ENCODE assay signal across 22 mouse cellular contexts in genomic region chr15:20639155-20639554, GRCm38 (mm10). TPM values are rescaled to one million over a fixed set of nuclear protein-coding genes. Genes with fewer than 3 reads are reported as not detected.
A peak's percentile ranks its signal among the peaks of the same experiment; 100 is the strongest.
DNase-seq lines count a peak whose midpoint lies in the region; ATAC-seq and TF ChIP-seq lines count a peak whose summit lies in the region.
"Had no signal": no experiment of that assay in that cellular context is flagged by ENCODE, and none has a peak within 500 bp of the region (broad histone marks: within the 10 kb centered on the region; RNA-seq: fewer than 3 reads in every experiment).

No protein-coding gene starts in this region.

- no peak overlapping the region for H3K4me2 ChIP-seq in midbrain, embryonic 14.5 days (ENCODE audit: low read length)
- no peak overlapping the region for H3K4me2 ChIP-seq in midbrain, embryonic 16.5 days (ENCODE audit: low read length)
- no peak overlapping the region for H3K4me2 ChIP-seq in hindbrain, postnatal 0 days (ENCODE audit: low read depth, low read length)
- H3K4me2 ChIP-seq: embryonic facial prominence, embryonic 12.5 days; forebrain, embryonic 12.5 days; heart, embryonic 13.5 days had no signal

- no peaks in the 10 kb centered on the region for H3K27me3 ChIP-seq in midbrain, embryonic 14.5 days (ENCODE audit: control insufficient read depth, insufficient read depth, low read length)
- no peaks in the 10 kb centered on the region for H3K27me3 ChIP-seq in midbrain, embryonic 16.5 days (ENCODE audit: control insufficient read depth, insufficient read depth, low read depth, low read length)
- H3K27me3 ChIP-seq in hindbrain, postnatal 0 days (ENCODE audit: insufficient read depth, low read length): no peaks in the 10 kb centered on the region
- H3K27me3 ChIP-seq: embryonic facial prominence, embryonic 12.5 days; forebrain, embryonic 12.5 days; heart, embryonic 13.5 days had no signal

- DNase-seq in midbrain, embryonic 14.5 days: peak; percentile 52
- peak; percentile 7 for DNase-seq in brain, adult 2 months (ENCODE audit: low read depth, low spot score)
- peak; percentile 66 for DNase-seq in brain, embryonic 14.5 days (ENCODE audit: low read depth)
- DNase-seq in hindbrain, postnatal 0 days (ENCODE audit: low spot score): peak; percentile 18
- no peak for DNase-seq in left cerebral cortex, adult 2 months (ENCODE audit: extremely low spot score in 1 of 2, low spot score in 2 of 2)
- DNase-seq in heart, postnatal 36 days: no peak
- DNase-seq: adrenal gland, adult 2 months; adrenal gland, postnatal 25 days; cerebellum, adult 11 months; cerebellum, adult 8-10 months; cerebellum, postnatal 14 days; forebrain, postnatal 0 days; gastrocnemius, postnatal 14 days; heart, postnatal 4 days had no signal

- WGBS in midbrain, embryonic 14.5 days: 63% methylated on average over 2 of the region's 2 CpGs
- WGBS in midbrain, embryonic 16.5 days: 59% methylated on average over 2 of the region's 2 CpGs
- 65% methylated on average over 2 of the region's 2 CpGs for WGBS in hindbrain, postnatal 0 days

- no peak overlapping the region for H3K9ac ChIP-seq in midbrain, embryonic 14.5 days (replicated peaks; ENCODE audit: low read length)
- no peak overlapping the region for H3K9ac ChIP-seq in midbrain, embryonic 16.5 days (ENCODE audit: low read depth, low read length)
- H3K9ac ChIP-seq in hindbrain, postnatal 0 days (replicated peaks; ENCODE audit: low read length): no peak overlapping the region
- H3K9ac ChIP-seq: embryonic facial prominence, embryonic 12.5 days; forebrain, embryonic 12.5 days; forebrain, postnatal 0 days; heart, embryonic 13.5 days had no signal

- TF ChIP-seq CTCF in brain, embryonic 14.5 days (IDR thresholded peaks at IDR 0.05; ENCODE audit: borderline replicate concordance, extremely low read depth, insufficient read depth, insufficient read length): no peak
- TF ChIP-seq CTCF in hindbrain, postnatal 0 days (IDR thresholded peaks at IDR 0.05; ENCODE audit: low read depth): no peak
- TF ChIP-seq CTCF in left cerebral cortex, adult 2 months (IDR thresholded peaks at IDR 0.05): no peak

- no peak overlapping the region for H3K27ac ChIP-seq in midbrain, embryonic 14.5 days (replicated peaks; ENCODE audit: low read depth, low read length)
- no peak overlapping the region for H3K27ac ChIP-seq in midbrain, embryonic 16.5 days (ENCODE audit: low read length)
- H3K27ac ChIP-seq in hindbrain, postnatal 0 days: no peak overlapping the region
- no peak overlapping the region for H3K27ac ChIP-seq in left cerebral cortex, adult 2 months
- H3K27ac ChIP-seq: embryonic facial prominence, embryonic 12.5 days; forebrain, embryonic 12.5 days; heart, embryonic 13.5 days had no signal

- H3K4me3 ChIP-seq in midbrain, embryonic 14.5 days (replicated peaks; ENCODE audit: low read depth, low read length): no peak overlapping the region
- no peak overlapping the region for H3K4me3 ChIP-seq in midbrain, embryonic 16.5 days (ENCODE audit: low read depth, low read length)
- H3K4me3 ChIP-seq in hindbrain, postnatal 0 days (ENCODE audit: low read length): no peak overlapping the region
- H3K4me3 ChIP-seq in left cerebral cortex, adult 2 months: no peak overlapping the region
- H3K4me3 ChIP-seq: embryonic facial prominence, embryonic 12.5 days; forebrain, embryonic 12.5 days; heart, embryonic 13.5 days had no signal

- H3K4me1 ChIP-seq in midbrain, embryonic 14.5 days (ENCODE audit: control insufficient read depth, insufficient read depth, low read length): no peaks in the 10 kb centered on the region
- peaks cover 3% of the 10 kb centered on the region; the same call in 1 of the 2 replicates for H3K4me1 ChIP-seq in midbrain, embryonic 16.5 days (ENCODE audit: control insufficient read depth, insufficient read depth, low read length)
- no peaks in the 10 kb centered on the region for H3K4me1 ChIP-seq in hindbrain, postnatal 0 days (ENCODE audit: insufficient read depth, low read length)
- H3K4me1 ChIP-seq: embryonic facial prominence, embryonic 12.5 days; forebrain, embryonic 12.5 days; heart, embryonic 13.5 days had no signal

- intact Hi-C loops in left cerebral cortex, adult 2 months (cut with DNase I): no loop called here
- intact Hi-C loops in heart, postnatal 36 days (cut with DNase I): no loop called here

- no peaks in the 10 kb centered on the region for H3K36me3 ChIP-seq in midbrain, embryonic 14.5 days (ENCODE audit: control insufficient read depth, insufficient read depth, low read length)
- H3K36me3 ChIP-seq in midbrain, embryonic 16.5 days (ENCODE audit: control insufficient read depth, insufficient read depth, low read length): no peaks in the 10 kb centered on the region
- H3K36me3 ChIP-seq in hindbrain, postnatal 0 days (ENCODE audit: insufficient read depth, low read length): no peaks in the 10 kb centered on the region
- H3K36me3 ChIP-seq: embryonic facial prominence, embryonic 12.5 days; forebrain, embryonic 12.5 days; heart, embryonic 13.5 days had no signal

- TF ChIP-seq POLR2A in brain, embryonic 14.5 days (IDR thresholded peaks at IDR 0.05; ENCODE audit: borderline replicate concordance, extremely low read depth, insufficient read depth, insufficient read length, poor library complexity, severe bottlenecking): no peak

- H3K9me3 ChIP-seq in midbrain, embryonic 14.5 days (ENCODE audit: control insufficient read depth, low read length): no peaks in the 10 kb centered on the region
- no peaks in the 10 kb centered on the region for H3K9me3 ChIP-seq in midbrain, embryonic 16.5 days (replicated peaks; ENCODE audit: control insufficient read depth, low read length, poor library complexity, severe bottlenecking)
- H3K9me3 ChIP-seq in hindbrain, postnatal 0 days (ENCODE audit: low read length): no peaks in the 10 kb centered on the region
- H3K9me3 ChIP-seq: embryonic facial prominence, embryonic 12.5 days; forebrain, embryonic 12.5 days; heart, embryonic 13.5 days had no signal

- ATAC-seq in midbrain, embryonic 14.5 days (ENCODE audit: low FRiP score, low TSS enrichment): no peak
- no peak for ATAC-seq in midbrain, embryonic 16.5 days
- ATAC-seq in hindbrain, postnatal 0 days: no peak
- ATAC-seq in granulocyte monocyte progenitor cell, adult 5-6 weeks (replicated peaks; ENCODE audit: poor library complexity, severe bottlenecking): no peak
- ATAC-seq: forebrain, postnatal 0 days; inflammation-experienced regulatory T-cells, adult 6 months had no signal

RNA-seq across cellular contexts. Expression of gene Acot10, which starts 27.4 kb away (rescaled TPM):
- 0.53 and 0.63 TPM in 2 replicates for polyA plus RNA-seq in midbrain, embryonic 14.5 days (2014; fragmentation: Nextera tagmentation; extraction: Ambion mirVana)
- 0.37 and 0.44 TPM in 2 replicates for polyA plus RNA-seq in midbrain, embryonic 16.5 days (2015; fragmentation: Nextera tagmentation; extraction: Ambion mirVana)
- not detected in 2 replicates for polyA plus RNA-seq in brain, embryonic 14.5 days (2012; rRNA removed)
- not detected in 2 replicates for total RNA-seq in hindbrain, postnatal 0 days (2014; rRNA removed)
- polyA plus RNA-seq in hindbrain, postnatal 0 days (2015; fragmentation: Nextera tagmentation; extraction: Ambion mirVana): 0.21 and 0.23 TPM in 2 replicates
- not detected for total RNA-seq in left cerebral cortex, adult 2 months (2021)
- not detected for total RNA-seq in heart, postnatal 36 days (2021)
- total RNA-seq in granulocyte monocyte progenitor cell, adult 5-6 weeks (2014; fragmentation: Nextera tagmentation): 0.15 TPM in 1 of 2 replicates, not detected in the other
- 0.21 and 0.22 TPM in 2 replicates for total RNA-seq in granulocyte monocyte progenitor cell, adult 5-6 weeks (2017)
- total RNA-seq: adrenal gland, postnatal 25 days; gastrocnemius, adult 18-20 months; gastrocnemius, postnatal 14 days; heart, adult 8-10 months; heart, postnatal 4 days had no signal
- polyA plus RNA-seq: adrenal gland, adult 2 months; forebrain, embryonic 12.5 days; heart, embryonic 13.5 days had no signal

Comparison
In these comparisons a context has a peak if more than half of its experiments do, and no peak if none do; other contexts are left out.
1. DNase-seq: peak in midbrain, embryonic 14.5 days (single experiment), brain, adult 2 months (single experiment), brain, embryonic 14.5 days (single experiment) and hindbrain, postnatal 0 days (single experiment); none in left cerebral cortex, adult 2 months (0 of 2) and heart, postnatal 36 days (0 of 2).